Mouse (Mus musculus) liver, postnatal 0 days (tissue): ENCODE data around the gene Zfp280b. TPM values are rescaled to one million over a fixed set of nuclear protein-coding genes. Genes with fewer than 3 reads are reported as not detected.

ENCODE experiments used
- ATAC-seq: fragments of 200-750 bp; cut with Nextera tagmentation; 2 replicates; pipeline ENCODE4 v1.8.0; 2017; ENCODE audit warnings: mild to moderate bottlenecking, moderate library complexity
- DNase-seq: peaks from one replicate; pipeline ENCODE4 v3.0.0-alpha.2; 2016
- H3K27ac ChIP-seq: fragments of 300-500 bp; sonication (generic); 2 replicates; pipeline ENCODE4 v1.5.1; 2014; ENCODE audit warnings: antibody characterized with exemption, moderate library complexity, mild to moderate bottlenecking, low read depth
- H3K27me3 ChIP-seq: fragments of 300-500 bp; sonication (generic); 2 replicates; pipeline ENCODE4 v1.6.1; 2014; ENCODE audit warnings: low read length, control low read depth, mixed read lengths; ENCODE audit not compliant: insufficient read depth
- H3K36me3 ChIP-seq: fragments of 300-500 bp; sonication (generic); replicated peaks from 2 replicates; pipeline ENCODE4 v1.6.1; 2014; ENCODE audit warnings: mild to moderate bottlenecking, control low read depth, low read length, moderate library complexity, mixed read lengths; ENCODE audit not compliant: insufficient read depth
- H3K4me1 ChIP-seq: fragments of 300-500 bp; sonication (generic); 2 replicates; pipeline ENCODE4 v1.6.1; 2014; ENCODE audit warnings: antibody characterized with exemption, mild to moderate bottlenecking, control low read depth; ENCODE audit not compliant: insufficient read depth
- H3K4me2 ChIP-seq: fragments of 300-500 bp; sonication (generic); 2 replicates; pipeline ENCODE4 v1.6.1; 2014; ENCODE audit warnings: low read depth, mild to moderate bottlenecking, low read length, moderate library complexity, mixed read lengths
- H3K4me3 ChIP-seq: fragments of 300-500 bp; sonication (generic); 2 replicates; pipeline ENCODE4 v1.5.1; 2014; ENCODE audit warnings: low read depth, low read length
- H3K9ac ChIP-seq: fragments of 300-500 bp; sonication (generic); replicated peaks from 2 replicates; pipeline ENCODE4 v1.6.1; 2014; ENCODE audit warnings: mild to moderate bottlenecking, moderate library complexity
- H3K9me3 ChIP-seq: fragments of 300-500 bp; sonication (generic); 2 replicates; pipeline ENCODE4 v1.6.1; 2016; ENCODE audit warnings: mild to moderate bottlenecking, control low read depth, low read length, mixed read lengths
- CTCF ChIP-seq: sonication (generic); IDR thresholded peaks from 2 replicates; pipeline ENCODE4 v1.5.1; 2016; ENCODE audit warnings: antibody characterized with exemption, low read depth
- EP300 ChIP-seq: IDR thresholded peaks from 2 replicates; pipeline ENCODE4 v1.6.1; 2016; ENCODE audit warnings: antibody characterized with exemption, low read depth, mild to moderate bottlenecking
- WGBS: fragments of 180-500 bp; shearing (Covaris S2); extraction: QIAGEN DNeasy Blood & Tissue Kit; methylation state at CpG from one replicate; pipeline ENCODE4 v1.1.7; 2014; ENCODE audit not compliant: insufficient replicate concordance; 5-methylcytosine and 5-hydroxymethylcytosine counted together
- polyA plus RNA-seq: library from polyadenylated mRNA; unstranded; fragments of >200 nt; fragmentation: Nextera tagmentation; extraction: Ambion mirVana; gene quantifications from 2 replicates; pipeline ENCODE4 v1.2.1, GENCODE M21; 2015

Zfp280b gene
- polyA plus RNA-seq, 1 experiment from 2014 or later = 7.3 TPM

- ATAC-seq = no peak
- Histone ChIP-seq H3K4me3 (no peak overlapping the region), H3K27ac (no peak overlapping the region), H3K9ac (no peak overlapping the region), H3K27me3 (no peaks in the 10 kb centered on the region), H3K4me1 (no peaks in the 10 kb centered on the region), H3K4me2 (no peak overlapping the region), H3K9me3 (no peaks in the 10 kb centered on the region), H3K36me3 (no peaks in the 10 kb centered on the region)
- TF ChIP-seq CTCF (no peak), EP300 (no peak)
- WGBS = 58% methylated on average over 6 of the region's 7 CpGs
- DNase-seq = no peak
Observed at GRCm38 (mm10) chr10:76001160-76001559, 31.3 kb upstream of the Zfp280b start.

- WGBS = 45% methylated on average over 3 of the region's 3 CpGs
- Histone ChIP-seq H3K9ac (no peak overlapping the region), H3K9me3 (no peaks in the 10 kb centered on the region), H3K36me3 (no peaks in the 10 kb centered on the region), H3K27me3 (no peaks in the 10 kb centered on the region), H3K4me1 (no peaks in the 10 kb centered on the region), H3K27ac (no peak overlapping the region), H3K4me3 (no peak overlapping the region), H3K4me2 (no peak overlapping the region)
- ATAC-seq (no peak), DNase-seq (no peak)
- TF ChIP-seq CTCF (no peak), EP300 (no peak)
Observed at GRCm38 (mm10) chr10:76002101-76002521, 30.3 kb upstream of the Zfp280b start.

GRCm38 (mm10) chr10:76002615-76003014, 29.8 kb upstream of the Zfp280b start:
- ATAC-seq (no peak), DNase-seq (no peak)
- Histone ChIP-seq H3K9ac (no peak overlapping the region), H3K27me3 (no peaks in the 10 kb centered on the region), H3K4me1 (no peaks in the 10 kb centered on the region), H3K27ac (no peak overlapping the region), H3K9me3 (no peaks in the 10 kb centered on the region), H3K4me2 (no peak overlapping the region), H3K4me3 (no peak overlapping the region), H3K36me3 (no peaks in the 10 kb centered on the region)
- TF ChIP-seq CTCF = no peak
- no peak for TF ChIP-seq EP300
- WGBS = 61% methylated on average over 2 of the region's 2 CpGs

GRCm38 (mm10) chr10:76003221-76003620, 29.2 kb upstream of the Zfp280b start:
- no peaks in the 10 kb centered on the region for H3K9me3 ChIP-seq
- no peak overlapping the region for H3K9ac ChIP-seq
- ATAC-seq = no peak
- DNase-seq = no peak
- H3K4me2 ChIP-seq = no peak overlapping the region
- no peak overlapping the region for H3K27ac ChIP-seq
- WGBS = 83% methylated on average over 2 of the region's 2 CpGs
- H3K27me3 ChIP-seq = no peaks in the 10 kb centered on the region
- H3K4me1 ChIP-seq = no peaks in the 10 kb centered on the region
- H3K4me3 ChIP-seq = no peak overlapping the region
- no peak for TF ChIP-seq EP300
- TF ChIP-seq CTCF = no peak
- no peaks in the 10 kb centered on the region for H3K36me3 ChIP-seq

GRCm38 (mm10) chr10:76006385-76006784, 26.1 kb upstream of the Zfp280b start:
- TF ChIP-seq EP300 = no peak
- no peak for TF ChIP-seq CTCF
- no peak for DNase-seq
- no peaks in the 10 kb centered on the region for H3K4me1 ChIP-seq
- no peaks in the 10 kb centered on the region for H3K27me3 ChIP-seq
- 80% methylated on average over 6 of the region's 6 CpGs for WGBS
- H3K36me3 ChIP-seq = no peaks in the 10 kb centered on the region
- H3K4me2 ChIP-seq = no peak overlapping the region
- H3K9me3 ChIP-seq = no peaks in the 10 kb centered on the region
- no peak overlapping the region for H3K27ac ChIP-seq
- no peak overlapping the region for H3K9ac ChIP-seq
- no peak overlapping the region for H3K4me3 ChIP-seq
- ATAC-seq = no peak

DNA sequence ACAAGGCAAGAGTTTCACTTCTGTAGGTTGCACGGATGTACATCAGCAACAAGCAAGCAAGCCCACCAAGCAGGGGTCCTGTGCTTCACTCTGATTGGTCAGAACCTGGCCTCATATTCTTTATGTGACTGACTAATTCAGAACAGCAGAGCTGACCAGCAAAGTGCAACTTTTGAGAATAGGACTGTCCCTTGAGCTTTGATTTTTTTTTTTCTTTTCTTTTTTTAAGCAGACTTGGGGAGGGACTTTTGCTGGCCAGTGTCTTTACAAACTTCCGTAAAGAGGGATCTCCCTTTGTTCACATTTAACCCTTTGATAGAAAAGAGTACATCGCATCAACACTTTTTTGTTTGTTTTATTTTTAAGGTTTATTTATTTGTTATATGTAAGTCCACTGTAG, 22.6 kb upstream of the Zfp280b start:
- H3K4me2 ChIP-seq = no peak overlapping the region
- no peak overlapping the region for H3K27ac ChIP-seq
- no peaks in the 10 kb centered on the region for H3K9me3 ChIP-seq
- H3K27me3 ChIP-seq = no peaks in the 10 kb centered on the region
- ATAC-seq = no peak
- no peak overlapping the region for H3K9ac ChIP-seq
- no peak for DNase-seq
- no peaks in the 10 kb centered on the region for H3K36me3 ChIP-seq
- no peak for TF ChIP-seq CTCF
- TF ChIP-seq EP300 = no peak
- WGBS = 85% methylated on average over 3 of the region's 3 CpGs
- H3K4me3 ChIP-seq = no peak overlapping the region
- H3K4me1 ChIP-seq = no peaks in the 10 kb centered on the region

DNA sequence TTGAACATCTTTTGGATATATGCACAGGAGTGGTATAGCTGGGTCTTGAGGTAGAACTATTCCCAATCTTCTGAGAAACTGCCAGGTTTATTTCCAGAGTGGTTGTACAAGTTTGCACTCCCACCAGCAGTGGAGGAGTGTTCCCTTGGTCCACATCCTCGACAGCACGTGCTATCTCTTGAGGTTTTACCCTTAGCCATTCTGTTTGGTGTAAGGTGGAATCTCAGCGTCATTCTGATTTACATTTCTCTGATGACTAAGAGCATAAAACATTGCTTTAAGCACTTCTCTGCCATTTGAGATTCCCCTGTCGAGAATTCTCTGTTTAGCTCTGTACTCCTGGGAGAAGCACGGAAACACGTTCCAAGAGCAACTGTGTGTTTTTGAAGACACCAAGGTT, 19.5 kb upstream of the Zfp280b start:
- no peak overlapping the region for H3K9ac ChIP-seq
- no peaks in the 10 kb centered on the region for H3K9me3 ChIP-seq
- 67% methylated on average over 6 of the region's 6 CpGs for WGBS
- no peaks in the 10 kb centered on the region for H3K36me3 ChIP-seq
- no peak overlapping the region for H3K4me3 ChIP-seq
- no peak for DNase-seq
- ATAC-seq = no peak
- H3K27ac ChIP-seq = no peak overlapping the region
- H3K4me1 ChIP-seq = no peaks in the 10 kb centered on the region
- no peaks in the 10 kb centered on the region for H3K27me3 ChIP-seq
- TF ChIP-seq CTCF (no peak), EP300 (no peak)
- H3K4me2 ChIP-seq = no peak overlapping the region
